Mouse (Mus musculus) urinary bladder, adult 18-20 months (tissue): ENCODE results near the gene Txk.
A peak's percentile ranks its signal among the peaks of the same experiment; 100 is the strongest.

Source experiments
- DNase-seq, 2 experiments: peaks; one replicate each; pipeline ENCODE4 v3.0.0; 2022; ENCODE audit warnings: low spot score in 2 of 2, mixed read lengths in 2 of 2

The Txk gene

DNA sequence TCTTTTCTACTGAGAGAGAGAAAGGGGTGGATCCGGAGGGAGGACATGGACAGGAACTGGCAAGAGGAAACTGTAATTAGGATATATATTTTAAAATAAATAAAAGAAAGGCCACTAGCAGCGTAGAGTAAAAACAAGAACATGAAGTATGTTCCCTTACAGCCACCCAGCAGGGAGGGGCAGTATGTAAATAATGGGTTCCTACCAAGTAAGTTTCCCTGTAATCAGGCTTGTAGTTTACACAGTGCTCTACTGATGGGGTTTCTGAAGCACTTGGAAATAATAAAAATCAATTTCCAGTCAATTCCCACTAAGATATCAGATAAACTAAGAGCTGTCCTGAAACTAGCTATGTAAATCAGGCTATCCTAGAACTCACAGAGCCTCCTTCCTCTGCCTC is 57.9 kb downstream of the Txk start:
- DNase-seq = no peak

DNA sequence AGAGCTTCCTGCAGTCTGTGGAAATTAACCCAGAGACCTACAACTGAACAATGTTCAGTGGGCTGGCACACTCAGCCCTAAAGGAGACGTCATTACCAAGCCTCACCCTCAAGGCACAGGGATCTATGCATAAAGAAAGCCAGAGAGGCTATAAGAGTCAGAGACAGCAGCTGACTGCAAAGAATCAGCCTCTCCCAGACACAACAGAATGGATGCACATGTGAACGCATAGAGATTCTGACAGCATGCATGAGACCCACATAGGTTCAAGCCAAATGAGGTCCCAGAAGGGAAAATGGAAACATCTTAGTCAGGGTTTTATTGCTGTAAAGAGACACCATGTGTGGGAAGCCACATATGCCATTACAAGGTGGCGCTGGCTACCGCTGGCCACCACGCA is 62.1 kb downstream of the Txk start:
- no peak for DNase-seq

DNA sequence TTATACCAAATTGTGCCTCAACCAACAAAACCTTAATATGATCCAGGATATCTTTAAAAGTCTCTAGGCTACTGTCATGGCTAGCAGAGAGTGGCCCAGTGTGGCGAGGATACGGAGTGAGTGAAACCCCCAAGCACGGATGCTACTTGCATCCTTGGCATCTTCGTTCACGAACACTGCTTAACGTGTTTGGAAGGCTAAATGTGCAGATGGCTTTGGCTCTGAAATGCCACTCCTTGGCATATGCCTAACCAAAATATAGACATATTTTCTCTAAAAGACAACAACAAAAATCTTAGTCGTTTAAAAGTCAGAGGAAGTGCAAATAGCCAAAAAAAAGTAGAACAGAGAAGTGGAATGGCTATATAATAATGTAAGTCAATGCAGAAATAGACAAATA is 63.0 kb downstream of the Txk start:
- no peak for DNase-seq

DNA sequence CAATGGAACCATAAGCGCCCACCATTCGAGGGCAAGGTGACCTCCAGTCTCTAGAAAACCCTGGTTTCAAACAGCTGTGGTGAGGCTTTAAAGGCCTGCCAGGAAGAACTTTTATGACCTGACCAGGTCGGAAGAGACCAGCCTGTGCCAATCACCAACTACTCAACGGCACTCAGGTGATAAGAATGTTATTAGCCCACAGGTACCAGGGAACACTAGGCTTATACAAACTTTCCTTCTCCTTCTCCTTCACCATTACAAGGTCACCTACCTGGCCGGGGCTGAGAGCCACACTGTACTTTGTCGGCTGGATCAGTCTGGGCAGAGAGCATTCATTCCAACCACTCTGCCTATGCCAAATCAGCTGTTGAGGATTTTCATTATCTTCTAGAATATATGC is 71.1 kb downstream of the Txk start:
- no peak for DNase-seq

DNA sequence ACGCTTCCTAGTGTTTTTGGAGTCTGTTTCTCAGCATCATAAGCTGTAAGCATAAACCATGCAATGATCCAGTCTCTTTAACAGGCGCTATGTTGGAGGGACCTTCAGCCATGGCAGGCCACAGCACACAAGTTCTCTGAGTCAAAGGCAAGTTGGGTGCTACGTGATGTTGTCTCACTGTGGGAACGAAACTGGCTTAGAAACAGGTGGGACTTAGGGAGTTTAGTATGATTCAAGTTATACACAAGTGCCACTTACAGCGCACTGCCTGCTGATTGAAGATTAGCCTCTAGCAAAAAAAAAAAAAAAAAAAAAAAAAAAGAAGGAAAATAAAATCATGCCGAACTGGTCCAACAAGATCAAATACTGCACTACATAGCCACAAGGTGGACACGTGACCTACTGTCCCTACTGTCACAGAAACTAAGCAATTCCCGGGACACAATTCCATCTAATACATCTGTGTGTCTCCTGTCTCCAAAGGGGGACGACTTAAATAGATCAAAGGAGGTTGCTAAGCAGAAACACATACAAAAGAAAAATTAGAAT is 77.5 kb downstream of the Txk start:
- peak in 1 of 2 experiments; percentile 25 for DNase-seq

DNA sequence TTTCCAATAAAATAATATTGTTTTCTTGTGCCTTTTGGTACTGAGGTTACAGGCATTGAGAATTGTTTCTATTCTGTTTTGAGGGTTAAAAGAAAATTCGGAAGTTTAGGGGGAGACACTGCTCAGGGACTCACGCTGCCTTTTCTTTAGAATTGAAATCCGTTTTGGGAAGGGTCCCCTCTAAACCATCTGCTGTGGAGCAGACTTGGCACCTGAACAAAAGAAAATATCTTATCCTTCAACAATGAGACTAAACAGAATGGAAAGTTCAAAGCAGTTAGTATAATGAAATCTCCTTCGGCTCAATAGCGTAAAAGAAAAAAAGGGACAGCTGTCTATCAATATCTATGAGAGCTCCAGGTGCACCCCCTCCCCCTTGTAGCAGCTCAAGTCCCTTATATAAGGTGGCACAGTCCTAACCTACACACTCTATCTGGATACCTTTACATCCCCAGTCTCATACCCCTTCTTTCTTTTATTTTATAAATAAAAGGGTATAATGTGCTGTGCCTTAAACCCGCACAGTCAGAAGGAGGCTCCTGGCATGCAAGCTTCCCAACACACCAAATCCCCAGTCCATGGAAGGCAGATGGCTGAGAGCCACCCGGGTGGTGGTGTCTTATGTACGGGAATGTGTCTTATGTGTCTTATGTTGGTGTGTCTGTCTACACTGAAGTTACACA is 81.4 kb downstream of the Txk start:
- DNase-seq = no peak

DNA sequence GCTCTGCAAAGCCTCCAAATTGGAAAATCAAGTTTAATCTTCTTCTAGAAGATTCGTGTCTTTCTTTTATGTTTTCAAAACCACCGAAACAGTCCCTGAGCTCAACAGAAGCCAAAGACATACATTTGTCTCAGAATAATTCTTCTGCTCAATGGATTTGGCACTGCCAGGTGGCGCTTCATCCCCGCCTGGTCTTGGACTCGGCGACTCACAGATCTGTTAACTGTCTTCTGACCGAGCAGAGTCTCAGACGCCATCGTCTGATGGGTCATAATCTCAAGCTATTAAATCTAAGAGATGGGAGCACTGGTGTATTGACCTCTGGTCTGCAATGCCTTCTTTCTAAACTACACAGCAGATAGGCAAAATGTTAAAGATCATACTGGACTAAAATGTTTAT is 84.2 kb downstream of the Txk start:
- no peak for DNase-seq

DNA sequence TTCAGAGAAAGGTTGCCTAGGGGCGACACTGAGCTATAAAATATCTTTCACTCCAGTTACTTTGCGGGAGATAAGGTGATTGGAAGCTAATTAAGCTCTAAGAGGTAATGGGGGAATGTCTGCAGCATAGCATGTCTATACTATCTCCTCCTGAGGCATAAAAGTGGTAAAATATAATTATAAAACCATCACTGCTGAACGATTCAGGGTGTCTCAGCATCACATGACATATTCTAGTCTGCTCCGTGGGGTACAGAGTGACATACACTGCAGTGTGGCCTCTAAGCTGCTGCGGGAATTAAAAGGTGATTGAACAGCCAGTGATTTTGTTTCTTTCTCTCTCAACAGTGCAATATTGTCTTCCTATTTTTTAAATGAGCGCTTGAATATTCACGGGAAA is 86.1 kb downstream of the Txk start:
- DNase-seq = no peak

DNA sequence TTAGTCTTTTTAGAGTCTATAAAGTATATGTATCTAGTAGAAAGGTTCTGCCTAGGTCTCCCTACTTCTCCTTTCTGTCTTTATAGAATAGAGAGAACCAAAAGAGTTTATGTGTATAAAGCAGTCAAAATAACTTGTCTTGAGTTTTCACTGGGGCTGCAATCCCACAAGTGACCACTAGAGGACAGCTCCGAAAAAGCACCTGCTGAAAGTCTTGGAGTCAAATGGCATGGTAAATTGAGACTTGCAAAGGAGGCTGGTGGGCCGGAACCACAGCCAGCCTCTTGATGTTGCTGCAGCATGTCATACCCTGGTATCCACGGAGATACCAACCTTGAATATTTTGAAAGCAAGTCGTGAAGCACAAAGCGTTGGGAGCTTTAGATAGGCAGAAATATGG is 87.3 kb downstream of the Txk start:
- DNase-seq = peak in 1 of 2 experiments; percentile 43

DNA sequence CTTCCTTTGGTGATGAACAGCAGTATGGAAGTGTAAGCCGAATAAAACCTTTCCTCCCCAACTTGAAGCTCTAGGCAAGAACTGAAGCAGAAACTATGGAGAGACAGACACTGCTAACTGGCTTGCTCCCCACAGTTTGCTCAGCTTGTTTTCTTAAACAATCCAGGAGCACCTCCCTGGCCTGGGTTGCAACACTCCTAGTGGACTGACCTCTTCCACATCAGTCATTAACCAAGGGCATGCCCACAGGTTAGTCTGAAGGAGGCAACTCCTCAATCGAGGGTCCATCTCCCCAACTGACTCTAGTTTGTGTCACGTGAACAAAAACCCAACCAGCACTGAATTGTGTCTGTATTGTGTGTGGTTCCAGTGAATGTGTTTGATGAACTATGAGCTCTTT is 87.7 kb downstream of the Txk start:
- no peak for DNase-seq

DNA sequence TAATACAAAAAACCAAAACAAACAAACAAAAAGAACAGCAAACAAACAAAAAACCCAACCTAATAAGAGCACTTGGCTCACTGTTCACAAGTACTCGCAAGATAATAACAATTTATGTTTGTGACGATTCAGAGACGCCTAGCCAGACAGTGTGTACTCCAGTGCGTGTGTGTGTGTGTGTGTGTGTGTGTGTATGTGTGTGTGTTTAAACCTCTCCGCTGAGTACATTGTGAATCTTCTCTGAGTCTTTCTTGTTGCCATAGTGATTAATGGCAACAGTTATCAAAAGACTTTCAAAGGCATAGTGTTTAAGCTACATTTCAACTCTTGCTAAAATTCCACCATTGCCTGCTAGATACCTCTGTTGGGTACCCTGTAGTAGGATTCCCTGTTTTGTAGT is 88.5 kb downstream of the Txk start:
- DNase-seq = no peak

DNA sequence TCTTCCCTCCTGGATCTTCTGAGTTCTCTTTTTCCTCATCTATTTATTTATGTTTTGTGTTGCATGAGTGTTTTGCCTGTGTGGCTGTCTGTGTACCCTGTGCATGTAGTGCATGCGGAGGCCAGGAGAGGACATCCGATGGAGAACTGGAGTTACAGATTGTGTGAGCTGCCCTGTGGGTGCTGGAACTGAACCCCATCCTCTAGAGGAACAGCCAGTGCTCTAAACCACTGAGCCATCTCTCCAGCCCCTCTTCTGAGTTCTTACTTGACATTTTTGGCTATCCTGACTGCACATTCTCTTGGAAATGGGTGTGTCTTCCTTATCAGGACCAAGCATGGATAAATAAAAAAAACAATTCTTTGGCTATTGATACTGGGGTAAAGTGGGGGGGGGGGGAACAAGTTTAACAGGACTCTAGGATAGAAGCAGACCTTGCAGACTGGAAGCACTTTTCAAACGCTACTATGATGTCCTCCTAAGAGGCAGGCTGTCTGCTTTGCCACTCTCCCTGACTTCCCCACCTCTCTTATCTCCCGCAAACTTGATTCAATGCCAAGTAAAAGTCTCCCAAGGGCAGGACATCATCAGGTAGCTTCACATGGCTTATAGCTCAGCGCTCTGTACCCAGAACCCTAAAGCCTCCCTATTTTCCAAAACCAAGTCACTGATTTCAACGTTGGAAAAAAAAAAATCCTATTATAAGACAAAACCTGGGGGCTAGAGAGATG is 91.4 kb downstream of the Txk start:
- DNase-seq = no peak

DNA sequence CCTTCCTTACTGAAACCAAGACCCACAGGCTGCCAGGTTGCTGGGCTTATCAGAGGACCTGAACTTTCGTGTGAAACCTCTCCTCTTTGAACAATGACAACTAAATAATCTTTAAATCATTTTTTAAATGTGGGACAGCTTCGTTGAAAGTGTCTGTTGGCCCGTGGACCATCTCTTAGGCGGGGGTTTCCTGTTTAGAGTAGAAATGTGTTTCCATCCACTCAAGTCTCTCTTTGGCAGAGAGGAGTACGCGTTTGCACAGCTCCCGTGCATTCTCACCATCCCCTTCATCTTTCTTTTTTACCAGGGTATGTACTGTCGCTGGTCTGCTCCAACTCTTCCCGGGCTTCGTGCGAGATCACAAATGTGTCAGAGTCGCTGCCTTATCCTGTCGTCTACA is 94.2 kb downstream of the Txk start:
- no peak for DNase-seq

DNA sequence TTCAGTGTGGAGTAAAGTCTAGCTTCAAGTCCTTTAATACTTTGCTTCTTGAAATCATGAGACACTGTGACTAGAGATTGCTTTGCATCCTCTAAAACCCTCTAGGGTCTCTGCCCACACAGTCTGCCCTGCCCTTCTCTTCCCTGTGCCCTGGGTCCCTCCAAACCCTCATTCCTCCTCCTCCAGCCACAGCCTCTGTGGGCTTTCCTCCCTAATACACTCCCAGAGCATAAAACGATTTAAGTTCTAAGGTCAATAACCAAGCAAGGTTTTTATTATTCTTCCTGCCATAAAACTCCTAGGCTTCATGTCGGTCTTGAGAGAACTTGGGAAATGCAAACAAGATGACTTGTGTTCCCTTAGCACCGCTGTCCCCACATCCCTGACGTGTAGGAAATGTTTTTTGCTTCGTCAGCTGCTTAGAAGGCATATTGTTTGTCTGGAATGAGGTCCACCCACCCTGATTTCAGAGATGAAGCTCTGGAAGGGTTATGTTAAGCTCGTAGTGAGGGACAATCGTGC is 96.2 kb downstream of the Txk start:
- DNase-seq = no peak

DNA sequence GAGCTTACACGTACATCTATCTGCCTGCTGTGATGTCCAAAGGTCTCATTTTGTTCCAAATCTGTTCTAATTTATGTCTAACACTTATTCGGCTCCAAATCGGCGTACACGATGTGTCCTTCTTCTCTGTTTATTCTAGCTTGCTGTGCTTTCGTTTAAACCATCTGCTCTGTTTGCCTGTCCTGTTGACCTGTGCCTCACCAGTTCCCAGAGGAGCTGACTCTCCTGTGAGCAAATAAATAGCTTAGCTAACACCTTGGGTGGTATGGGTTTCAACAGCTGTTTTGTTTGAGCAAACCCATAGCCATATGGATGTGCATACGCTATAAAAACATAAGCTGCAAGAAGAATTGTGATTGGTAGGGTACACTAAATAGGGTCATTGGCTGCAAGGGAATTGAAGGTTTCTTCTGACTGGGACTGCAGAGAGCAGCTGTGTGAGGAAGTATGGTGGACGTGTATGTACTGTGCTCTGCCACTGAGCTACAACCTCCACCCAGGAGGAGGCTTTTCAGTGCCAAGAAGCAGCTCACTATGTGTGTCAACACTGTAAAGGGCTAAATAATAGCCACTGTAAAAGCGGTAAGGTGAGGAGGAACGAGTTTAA is 99.4 kb downstream of the Txk start:
- DNase-seq = no peak

DNA sequence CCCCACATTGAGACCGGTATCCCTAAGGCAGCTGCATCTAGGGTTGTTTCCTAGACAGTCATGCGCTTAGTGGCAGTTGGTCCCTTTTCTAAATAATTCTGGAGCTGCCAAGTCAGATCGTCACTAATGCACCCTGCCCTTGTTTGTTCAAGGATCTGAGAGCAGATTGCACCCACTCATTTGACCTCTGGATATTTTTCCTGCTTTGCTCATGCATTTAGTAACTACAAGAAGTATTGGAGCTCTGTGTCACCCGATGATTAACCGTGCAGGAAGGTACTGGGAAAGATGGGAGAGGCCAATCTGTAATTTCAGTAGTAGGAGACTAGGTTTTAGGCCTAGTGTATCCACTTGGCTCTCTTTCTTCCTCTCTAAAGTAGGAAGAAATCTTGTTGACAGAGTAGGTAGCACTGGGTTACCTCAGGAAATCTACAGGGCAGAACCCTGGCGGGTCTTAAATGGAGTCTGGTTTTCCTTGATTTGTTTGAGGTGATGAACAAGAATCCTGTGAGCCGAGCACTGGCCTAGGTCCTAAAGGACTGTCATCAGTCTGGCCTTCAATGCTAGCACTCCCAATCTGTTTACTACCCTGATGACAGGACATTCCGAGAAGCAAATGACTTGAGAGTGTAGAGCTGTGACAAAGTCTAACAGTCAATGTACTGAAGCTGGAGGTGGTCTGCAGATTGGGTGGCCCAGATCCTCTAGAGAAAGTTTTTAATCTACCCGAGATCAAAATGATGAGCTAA is 103.4 kb downstream of the Txk start:
- DNase-seq = peak in 1 of 2 experiments; percentile 32

DNA sequence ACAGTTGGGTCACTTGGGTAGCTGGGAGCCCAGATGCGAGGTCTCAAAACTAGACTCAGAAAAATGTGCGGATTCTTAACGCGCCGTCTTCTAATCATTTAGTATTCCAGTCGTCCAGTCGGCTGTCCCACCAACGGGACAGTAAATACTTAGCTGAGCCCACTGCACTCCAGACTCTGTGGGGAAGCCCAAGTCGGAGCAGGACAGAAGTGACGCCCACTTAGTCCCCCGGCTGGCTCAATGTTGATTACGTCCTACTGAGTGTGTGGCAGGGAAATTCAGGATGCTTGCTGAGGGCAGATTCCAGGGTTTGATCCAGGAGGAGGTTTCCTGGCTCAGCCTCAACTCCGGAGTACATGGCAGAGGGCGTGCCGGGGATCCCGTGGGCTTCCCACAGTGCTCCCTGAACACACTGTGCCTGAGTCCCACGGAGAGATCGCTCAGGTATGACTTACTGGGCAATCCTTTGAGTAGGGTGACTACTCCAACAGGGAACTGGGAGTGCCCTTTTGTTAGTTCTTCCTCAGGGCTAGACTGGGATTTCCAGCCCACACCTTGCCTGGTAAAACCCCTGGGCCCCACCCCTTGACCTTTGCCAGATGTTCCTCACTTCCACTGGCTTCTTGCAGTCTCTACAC is 104.5 kb downstream of the Txk start:
- peak in 1 of 2 experiments; percentile 17 for DNase-seq

DNA sequence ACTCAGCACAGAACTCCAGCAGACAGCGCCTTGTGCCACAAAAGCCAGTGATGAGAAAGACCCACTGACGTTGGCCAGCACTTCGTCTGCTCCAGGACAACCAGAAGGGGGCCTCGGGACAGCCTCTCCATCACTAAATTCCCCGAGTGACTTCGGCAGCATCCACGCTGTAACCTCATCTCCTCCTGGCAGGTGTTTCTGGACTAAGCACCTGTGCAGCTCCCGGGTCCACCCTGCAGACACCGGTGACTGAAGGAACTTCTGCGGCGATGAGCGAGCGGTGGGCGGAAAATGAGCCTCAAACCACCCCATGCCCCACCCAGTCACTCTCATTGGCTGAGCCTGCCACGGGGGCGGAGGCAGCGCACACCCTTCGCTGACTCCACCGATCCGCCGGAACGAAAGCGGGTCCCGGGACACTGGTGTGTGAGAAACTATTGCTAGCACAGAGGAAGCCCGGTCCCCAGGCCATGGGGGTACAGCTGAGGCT is 105.1 kb downstream of the Txk start, which contains the start of gene Nipal1:
Gene Nipal1 (plus strand): TSS at position 378 of the 490 bp plus-strand sequence.
- peak; percentile 54 to 55 for DNase-seq

DNA sequence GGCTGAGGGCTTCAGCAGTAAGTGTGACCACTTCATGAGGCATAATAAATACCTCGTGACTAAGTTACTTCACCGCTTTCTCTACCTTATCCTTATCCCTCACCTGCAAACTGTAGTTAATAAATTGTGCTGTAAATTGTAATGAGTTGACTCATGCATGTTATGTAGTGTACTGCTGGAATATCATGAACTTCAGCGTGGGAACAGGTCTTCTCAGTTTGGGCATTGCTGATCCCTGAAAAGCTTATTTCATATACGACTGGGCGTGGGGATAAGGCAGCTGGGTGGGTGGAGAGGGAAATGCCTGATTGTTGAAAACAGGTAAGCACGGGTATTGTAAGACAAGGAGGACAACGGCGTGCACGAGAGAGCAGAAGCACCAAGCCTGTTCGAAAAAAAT is 105.6 kb downstream of the Txk start:
- no peak for DNase-seq

DNA sequence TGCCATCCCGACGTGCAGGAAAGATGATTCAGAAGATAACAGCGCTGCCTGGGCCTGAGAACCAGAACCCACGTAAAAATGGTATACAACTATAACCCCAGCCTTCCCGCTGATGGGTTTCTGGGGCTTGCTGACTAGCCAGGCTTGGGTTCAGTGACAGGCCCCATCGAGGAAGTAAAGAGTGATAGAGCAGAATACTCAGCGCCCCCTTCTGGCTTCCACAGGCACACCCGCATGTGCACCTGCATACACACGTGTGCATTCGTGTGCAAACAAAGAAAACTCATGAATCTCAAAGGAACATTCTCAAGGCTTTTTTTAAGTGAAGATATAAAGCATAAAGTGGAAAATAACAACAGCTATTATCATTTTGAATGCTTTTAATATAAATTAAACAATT is 106.4 kb downstream of the Txk start:
- DNase-seq = no peak
